Mouse (Mus musculus) forebrain, embryonic 16.5 days (tissue): ENCODE data around the gene C130032M10Rik. TPM values are rescaled to one million over a fixed set of nuclear protein-coding genes. Genes with fewer than 3 reads are reported as not detected.
A peak's percentile ranks its signal among the peaks of the same experiment; 100 is the strongest.

Experiments used
- ATAC-seq: fragments of 200-750 bp; cut with Nextera tagmentation; 2 replicates; pipeline ENCODE4 v1.8.0; 2017; ENCODE audit warnings: mild to moderate bottlenecking, moderate library complexity
- H3K27ac ChIP-seq: fragments of 300-500 bp; sonication (generic); 2 replicates; pipeline ENCODE4 v1.5.1; 2014; ENCODE audit warnings: low read length, control low read depth
- H3K27me3 ChIP-seq: fragments of 300-500 bp; sonication (generic); replicated peaks from 2 replicates; pipeline ENCODE4 v1.6.1; 2014; ENCODE audit warnings: low read length; ENCODE audit not compliant: control insufficient read depth, insufficient read depth
- H3K36me3 ChIP-seq: fragments of 300-500 bp; sonication (generic); 2 replicates; pipeline ENCODE4 v1.6.1; 2014; ENCODE audit not compliant: control insufficient read depth, insufficient read depth
- H3K4me1 ChIP-seq: fragments of 300-500 bp; sonication (generic); replicated peaks from 2 replicates; pipeline ENCODE4 v1.6.1; 2014; ENCODE audit warnings: low read length; ENCODE audit not compliant: control insufficient read depth, insufficient read depth
- H3K4me2 ChIP-seq: fragments of 300-500 bp; sonication (generic); 2 replicates; pipeline ENCODE4 v1.6.1; 2014; ENCODE audit warnings: mild to moderate bottlenecking, low read length, control low read depth
- H3K4me3 ChIP-seq: fragments of 300-500 bp; sonication (generic); replicated peaks from 2 replicates; pipeline ENCODE4 v1.5.1; 2014; ENCODE audit warnings: mild to moderate bottlenecking, low read length, control low read depth
- H3K9ac ChIP-seq: fragments of 300-500 bp; sonication (generic); replicated peaks from 2 replicates; pipeline ENCODE4 v1.6.1; 2014; ENCODE audit warnings: low read depth, low read length, control low read depth
- H3K9me3 ChIP-seq: fragments of 300-500 bp; sonication (generic); 2 replicates; pipeline ENCODE4 v1.6.1; 2016; ENCODE audit warnings: low read length; ENCODE audit not compliant: control insufficient read depth
- WGBS: fragments of 180-500 bp; shearing (Covaris S2); extraction: QIAGEN DNeasy Blood & Tissue Kit; methylation state at CpG from one replicate; pipeline ENCODE4 v1.1.7; 2014; 5-methylcytosine and 5-hydroxymethylcytosine counted together
- polyA plus RNA-seq: library from polyadenylated mRNA; unstranded; fragments of >200 nt; fragmentation: Nextera tagmentation; extraction: Ambion mirVana; gene quantifications from 2 replicates; pipeline ENCODE4 v1.2.1, GENCODE M21; 2015

C130032M10Rik gene
- polyA plus RNA-seq, 1 experiment from 2014 or later = not detected

- no peak overlapping the region for H3K27ac ChIP-seq
- H3K36me3 ChIP-seq = no peaks in the 10 kb centered on the region
- H3K4me1 ChIP-seq = peaks cover 12% of the 10 kb centered on the region
- 7% methylated on average over 8 of the region's 8 CpGs for WGBS
- no peak overlapping the region for H3K4me3 ChIP-seq
- H3K9me3 ChIP-seq = no peaks in the 10 kb centered on the region
- no peak overlapping the region for H3K4me2 ChIP-seq
- H3K27me3 ChIP-seq = no peaks in the 10 kb centered on the region
- H3K9ac ChIP-seq = no peak overlapping the region
- peak; percentile 29; the same call in 1 of the 2 replicates for ATAC-seq
Measured at GRCm38 (mm10) chr9:114525891-114526290, 10.4 kb downstream of the C130032M10Rik start.

DNA sequence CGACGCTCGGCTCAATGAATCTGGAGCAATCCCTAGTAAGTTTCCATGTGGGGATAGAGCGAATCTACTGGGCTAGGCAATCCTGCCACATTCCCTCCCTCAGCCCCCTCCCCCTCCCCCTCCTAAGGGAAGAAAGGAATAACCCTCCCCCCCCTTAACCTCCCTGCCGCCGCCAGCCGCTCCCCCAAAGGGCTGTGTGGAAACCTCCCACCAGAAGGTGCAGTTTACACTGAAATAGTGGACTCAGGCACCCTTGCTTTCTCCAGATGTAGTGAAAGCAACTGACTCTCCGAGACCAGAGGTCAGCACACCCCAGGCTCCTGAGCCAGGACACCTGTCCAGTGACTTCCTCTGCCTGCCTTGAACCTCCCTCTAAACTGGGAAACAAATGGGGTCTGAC is 11.1 kb downstream of the C130032M10Rik start:
- Histone ChIP-seq H3K4me1 (peaks cover 12% of the 10 kb centered on the region), H3K36me3 (no peaks in the 10 kb centered on the region), H3K27me3 (no peaks in the 10 kb centered on the region), H3K4me2 (no peak overlapping the region), H3K27ac (no peak overlapping the region), H3K9me3 (no peaks in the 10 kb centered on the region), H3K9ac (no peak overlapping the region), H3K4me3 (no peak overlapping the region)
- ATAC-seq = no peak
- WGBS = 12% methylated on average over 8 of the region's 8 CpGs

- no peak overlapping the region for H3K27ac ChIP-seq
- no peaks in the 10 kb centered on the region for H3K36me3 ChIP-seq
- no peak overlapping the region for H3K4me3 ChIP-seq
- no peak; the same call in 1 of the 2 replicates for ATAC-seq
- H3K9me3 ChIP-seq = no peaks in the 10 kb centered on the region
- peaks cover 12% of the 10 kb centered on the region for H3K4me1 ChIP-seq
- no peaks in the 10 kb centered on the region for H3K27me3 ChIP-seq
- WGBS = 5% methylated on average over 16 of the region's 16 CpGs
- H3K4me2 ChIP-seq = peak overlapping the region; percentile 4; the same call in 1 of the 2 replicates
- H3K9ac ChIP-seq = no peak overlapping the region
Measured at GRCm38 (mm10) chr9:114527085-114527484, 11.6 kb downstream of the C130032M10Rik start.

GRCm38 (mm10) chr9:114527992-114528679 is 12.6 kb downstream of the C130032M10Rik start:
- WGBS = 8% methylated on average over 17 of the region's 17 CpGs
- Histone ChIP-seq H3K4me2 (no peak overlapping the region), H3K27ac (no peak overlapping the region), H3K9ac (no peak overlapping the region), H3K4me1 (peaks cover 12% of the 10 kb centered on the region), H3K9me3 (no peaks in the 10 kb centered on the region), H3K36me3 (no peaks in the 10 kb centered on the region), H3K4me3 (no peak overlapping the region), H3K27me3 (no peaks in the 10 kb centered on the region)
- ATAC-seq = peak; percentile 38; the same call in 1 of the 2 replicates

DNA sequence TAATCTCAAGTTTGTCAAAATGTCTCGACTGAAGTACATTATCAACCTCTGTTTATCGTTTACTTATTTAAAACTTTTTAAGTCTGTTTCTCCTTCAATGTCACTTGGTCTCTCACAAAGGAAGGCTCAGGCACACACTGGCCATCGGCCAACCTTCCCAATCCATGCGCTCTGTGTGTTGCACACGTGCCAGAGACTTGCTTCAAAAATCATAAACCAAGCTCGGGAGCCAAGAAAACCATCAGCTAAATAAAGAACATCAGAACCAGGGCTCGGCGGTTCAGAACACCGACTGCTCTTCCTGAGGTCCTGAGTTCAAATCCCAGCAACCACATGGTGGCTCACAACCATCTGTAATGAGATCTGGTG is 13.2 kb downstream of the C130032M10Rik start:
- Histone ChIP-seq H3K4me1 (peaks cover 12% of the 10 kb centered on the region), H3K27ac (no peak overlapping the region)
- no peak for ATAC-seq

GRCm38 (mm10) chr9:114531276-114531675 is 15.8 kb downstream of the C130032M10Rik start:
- ATAC-seq = no peak
- 35% methylated on average over 11 of the region's 11 CpGs for WGBS
- H3K36me3 ChIP-seq = no peaks in the 10 kb centered on the region
- H3K4me1 ChIP-seq = peaks cover 7% of the 10 kb centered on the region
- H3K27me3 ChIP-seq = no peaks in the 10 kb centered on the region
- no peaks in the 10 kb centered on the region for H3K9me3 ChIP-seq
- H3K4me3 ChIP-seq = no peak overlapping the region
- H3K9ac ChIP-seq = no peak overlapping the region
- H3K27ac ChIP-seq = no peak overlapping the region
- no peak overlapping the region for H3K4me2 ChIP-seq

More for the DNA sequence above, 13.2 kb downstream of the C130032M10Rik start:
- 30% methylated on average over 9 of the region's 9 CpGs for WGBS
- Histone ChIP-seq H3K9ac (no peak overlapping the region), H3K9me3 (no peaks in the 10 kb centered on the region), H3K4me2 (no peak overlapping the region), H3K4me3 (no peak overlapping the region), H3K27me3 (no peaks in the 10 kb centered on the region), H3K36me3 (no peaks in the 10 kb centered on the region)

DNA sequence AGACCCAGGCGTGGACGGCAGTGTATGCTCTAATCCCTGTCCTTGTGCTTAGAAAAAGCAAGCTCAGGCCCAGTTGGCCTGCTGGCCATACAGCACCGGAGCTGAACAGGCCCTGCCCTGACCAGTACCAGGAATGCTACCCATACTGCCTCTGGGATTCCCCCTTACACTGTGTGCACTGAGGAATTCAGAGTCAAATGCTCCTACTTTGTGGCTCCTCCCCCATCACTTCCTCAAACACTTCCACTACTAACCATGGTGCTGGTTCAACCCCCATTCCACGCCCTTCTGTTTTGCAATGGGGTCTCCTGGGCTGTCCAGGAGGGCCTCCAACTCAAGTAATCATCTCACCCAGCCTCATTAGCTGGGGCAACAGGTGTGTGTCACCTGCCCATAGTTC is 18.4 kb downstream of the C130032M10Rik start:
- ATAC-seq = no peak
- H3K9ac ChIP-seq = no peak overlapping the region
- no peak overlapping the region for H3K4me3 ChIP-seq
- no peak overlapping the region for H3K27ac ChIP-seq
- H3K4me2 ChIP-seq = no peak overlapping the region
- no peaks in the 10 kb centered on the region for H3K9me3 ChIP-seq
- H3K4me1 ChIP-seq = no peaks in the 10 kb centered on the region
- WGBS = 65% methylated on average over 4 of the region's 4 CpGs
- H3K27me3 ChIP-seq = no peaks in the 10 kb centered on the region
- H3K36me3 ChIP-seq = no peaks in the 10 kb centered on the region

- H3K27ac ChIP-seq = no peak overlapping the region
- no peak for ATAC-seq
- 79% methylated on average over 9 of the region's 9 CpGs for WGBS
- H3K9me3 ChIP-seq = no peaks in the 10 kb centered on the region
- no peaks in the 10 kb centered on the region for H3K27me3 ChIP-seq
- H3K36me3 ChIP-seq = no peaks in the 10 kb centered on the region
- H3K9ac ChIP-seq = no peak overlapping the region
- H3K4me2 ChIP-seq = no peak overlapping the region
- no peaks in the 10 kb centered on the region for H3K4me1 ChIP-seq
- H3K4me3 ChIP-seq = no peak overlapping the region
Measured at GRCm38 (mm10) chr9:114534747-114535517, 19.4 kb downstream of the C130032M10Rik start.

- Histone ChIP-seq H3K4me2 (no peak overlapping the region), H3K9ac (no peak overlapping the region), H3K27ac (no peak overlapping the region), H3K4me3 (no peak overlapping the region), H3K36me3 (no peaks in the 10 kb centered on the region), H3K27me3 (0 out of 2 replicates have a peak, but pooled peaks cover 2% of the 10 kb centered on the region), H3K4me1 (no peaks in the 10 kb centered on the region), H3K9me3 (no peaks in the 10 kb centered on the region)
- ATAC-seq = no peak
- WGBS = 25% methylated on average over 2 of the region's 2 CpGs
Measured at GRCm38 (mm10) chr9:114536628-114537027, 21.1 kb downstream of the C130032M10Rik start.
